Mouse (Mus musculus): Measurements from ENCODE around the gene Cysrt1. TPM values are rescaled to one million over a fixed set of nuclear protein-coding genes. Genes with fewer than 3 reads are reported as not detected.

Cysrt1 gene
- polyA plus RNA-seq, 1 experiment from 2014 or later, result not detected

GRCm38 (mm10) chr2:25278928-25279882 lies 37.0 kb upstream of the Cysrt1 start:
- Histone ChIP-seq H3K4me2 (no peak overlapping the region), H3K27ac (no peak overlapping the region), H3K9ac (no peak overlapping the region), H3K4me3 (replicated peaks) (no peak overlapping the region), H3K27me3 (no peaks in the 10 kb centered on the region), H3K9me3 (no peaks in the 10 kb centered on the region), H3K36me3 (replicated peaks) (peaks cover 96% of the 10 kb centered on the region), H3K4me1 (peaks cover under 1% of the 10 kb centered on the region; the same call in 1 of the 2 replicates)
- 0 out of 2 replicates have a peak, but pooled peaks have one; percentile 44 for ATAC-seq (ENCODE audit: low FRiP score)
- 58% methylated on average over 13 of the region's 13 CpGs for WGBS

DNA sequence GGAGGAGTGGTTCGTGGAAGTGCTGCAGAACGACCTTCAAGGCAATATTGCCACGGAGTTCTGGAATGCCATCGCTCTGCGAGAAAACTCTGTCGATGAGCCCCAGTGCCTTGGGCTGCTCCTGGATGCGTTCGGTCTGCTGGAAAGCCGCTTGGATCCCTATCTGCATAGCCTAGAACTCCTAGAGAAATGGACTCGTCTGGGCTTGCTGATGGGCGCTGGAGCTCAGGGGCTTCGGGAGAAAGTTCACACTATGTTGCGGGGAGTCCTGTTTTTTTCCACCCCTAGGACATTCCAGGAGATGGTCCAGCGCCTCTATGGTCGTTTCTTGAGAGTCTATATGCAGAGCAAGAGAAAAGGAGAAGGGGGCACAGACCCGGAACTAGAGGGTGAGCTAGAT lies 30.8 kb upstream of the Cysrt1 start:
- H3K4me2 ChIP-seq, result peak overlapping the region; percentile 93
- 39% methylated on average over 16 of the region's 16 CpGs for WGBS
- H3K4me1 ChIP-seq, result peaks cover 29% of the 10 kb centered on the region
- H3K27ac ChIP-seq, result no peak overlapping the region
- no peaks in the 10 kb centered on the region for H3K27me3 ChIP-seq
- H3K4me3 ChIP-seq (replicated peaks), result peak overlapping the region; percentile 73
- peaks cover 76% of the 10 kb centered on the region for H3K36me3 ChIP-seq (replicated peaks)
- ATAC-seq (ENCODE audit: low FRiP score), result no peak
- H3K9ac ChIP-seq, result peak overlapping the region; percentile 90
- H3K9me3 ChIP-seq, result no peaks in the 10 kb centered on the region

DNA sequence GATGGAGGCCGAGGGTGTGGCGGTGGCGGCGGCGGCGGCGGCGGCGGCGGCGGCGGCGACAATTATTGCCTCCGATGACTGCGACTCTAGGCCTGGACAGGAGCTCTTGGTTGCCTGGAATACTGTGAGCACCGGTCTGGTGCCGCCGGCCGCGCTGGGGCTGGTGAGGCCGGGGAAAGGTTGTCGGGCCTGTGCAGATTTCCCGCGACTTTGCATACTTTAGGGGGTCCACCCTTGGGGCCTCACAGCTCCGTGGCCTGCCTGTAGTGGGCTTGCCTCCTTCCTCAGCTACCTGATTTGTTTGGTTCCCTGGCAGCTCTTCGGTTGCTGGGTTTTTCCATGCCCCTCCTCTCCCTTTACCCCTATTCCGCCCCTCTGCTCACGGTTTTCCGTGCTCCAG lies 30.3 kb upstream of the Cysrt1 start:
- no peak overlapping the region for H3K27ac ChIP-seq
- no peaks in the 10 kb centered on the region for H3K9me3 ChIP-seq
- H3K36me3 ChIP-seq (replicated peaks), result peaks cover 76% of the 10 kb centered on the region
- H3K4me2 ChIP-seq, result peak overlapping the region; percentile 93
- WGBS, result 1% methylated on average over 29 of the region's 29 CpGs
- H3K27me3 ChIP-seq, result no peaks in the 10 kb centered on the region
- H3K9ac ChIP-seq, result peak overlapping the region; percentile 90
- peaks cover 30% of the 10 kb centered on the region for H3K4me1 ChIP-seq
- ATAC-seq (ENCODE audit: low FRiP score), result peak; percentile 68; the same call in 1 of the 2 replicates
- H3K4me3 ChIP-seq (replicated peaks), result peak overlapping the region; percentile 73

GRCm38 (mm10) chr2:25271827-25272511 lies 29.7 kb upstream of the Cysrt1 start, which contains the start of the genes Ssna1 and Anapc2:
TSS of gene Ssna1 (minus strand) at chr2:25272438.
TSS of gene Anapc2 (plus strand) at chr2:25272478.
- under 1% methylated on average over 52 of the region's 55 CpGs for WGBS
- ATAC-seq (ENCODE audit: low FRiP score), result peak; percentile 98
- H3K4me2 ChIP-seq, result peak within 1 kb of the TSS; percentile 93
- H3K27ac ChIP-seq, result peak within 1 kb of the TSS; percentile 80
- no peaks in the 10 kb centered on the region for H3K9me3 ChIP-seq
- H3K4me3 ChIP-seq (replicated peaks), result peak within 1 kb of the TSS; percentile 73
- peak within 1 kb of the TSS; percentile 90 for H3K9ac ChIP-seq
- no peaks in the 10 kb centered on the region for H3K27me3 ChIP-seq
- peaks cover 35% of the 10 kb centered on the region for H3K4me1 ChIP-seq
- peaks cover 70% of the 10 kb centered on the region for H3K36me3 ChIP-seq (replicated peaks)

DNA sequence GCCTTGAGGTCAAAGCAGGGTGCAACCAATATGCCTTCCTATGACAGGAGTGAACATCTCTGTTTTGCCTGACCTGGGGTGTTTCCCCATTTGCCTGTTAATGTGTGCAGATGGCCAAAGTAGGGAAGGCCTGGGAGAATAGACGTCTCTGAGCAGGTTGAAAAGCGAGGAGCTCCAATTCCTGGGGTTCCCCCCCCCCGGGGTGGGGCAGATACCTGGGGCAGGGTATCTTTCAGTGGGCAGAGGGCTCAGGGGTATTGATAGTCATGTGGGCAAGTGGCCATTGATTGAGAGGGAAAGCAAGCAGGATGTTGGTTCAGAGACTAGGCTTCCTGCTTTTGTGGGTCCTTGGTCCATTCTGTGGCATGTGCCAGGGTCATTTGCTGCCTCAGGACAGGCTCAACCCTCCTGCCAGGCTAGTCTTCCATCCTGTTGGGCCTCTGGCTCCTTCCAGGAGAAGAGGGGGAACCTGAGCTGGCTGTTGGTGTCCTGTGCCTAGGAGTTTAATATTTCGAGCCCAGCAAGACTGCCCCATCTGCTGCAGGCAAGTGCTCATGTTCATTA lies 25.6 kb upstream of the Cysrt1 start:
- peaks cover 23% of the 10 kb centered on the region for H3K27me3 ChIP-seq
- ATAC-seq (ENCODE audit: low FRiP score), result no peak
- H3K4me1 ChIP-seq, result peaks cover 59% of the 10 kb centered on the region
- no peaks in the 10 kb centered on the region for H3K9me3 ChIP-seq
- H3K4me3 ChIP-seq (replicated peaks), result no peak overlapping the region
- 80% methylated on average over 4 of the region's 4 CpGs for WGBS
- H3K4me2 ChIP-seq, result no peak overlapping the region
- no peak overlapping the region for H3K27ac ChIP-seq
- no peak overlapping the region for H3K9ac ChIP-seq
- peaks cover 34% of the 10 kb centered on the region for H3K36me3 ChIP-seq (replicated peaks)

DNA sequence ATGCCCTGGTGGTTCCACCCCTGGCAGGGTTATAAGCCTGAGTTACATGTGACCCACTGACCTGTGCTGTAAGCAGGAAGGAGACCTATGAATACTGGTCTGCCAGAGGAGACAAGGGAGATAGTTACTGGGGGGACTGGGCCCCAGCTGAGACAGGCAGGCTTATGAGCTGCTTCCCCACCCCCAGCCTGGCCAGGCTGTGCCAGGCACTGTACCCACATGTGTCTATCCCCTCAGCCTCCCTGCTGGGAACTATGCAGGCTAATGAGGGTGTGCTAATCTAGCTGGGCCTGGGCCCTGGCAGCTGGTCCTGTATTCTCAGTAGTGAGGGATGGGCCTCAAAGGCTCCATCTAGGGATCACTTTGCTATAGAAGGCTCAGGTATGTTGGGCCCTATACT lies 25.0 kb upstream of the Cysrt1 start:
- ATAC-seq (ENCODE audit: low FRiP score), result no peak
- peaks cover 24% of the 10 kb centered on the region for H3K27me3 ChIP-seq
- peaks cover 34% of the 10 kb centered on the region for H3K36me3 ChIP-seq (replicated peaks)
- H3K4me2 ChIP-seq, result no peak overlapping the region
- no peak overlapping the region for H3K9ac ChIP-seq
- H3K9me3 ChIP-seq, result no peaks in the 10 kb centered on the region
- H3K4me3 ChIP-seq (replicated peaks), result no peak overlapping the region
- 0 out of 2 replicates have a peak overlapping the region, but pooled peaks have one; percentile 19 for H3K27ac ChIP-seq
- H3K4me1 ChIP-seq, result peaks cover 59% of the 10 kb centered on the region

- H3K4me1 ChIP-seq, result peaks cover 62% of the 10 kb centered on the region
These were observed 24.5 kb upstream of the Cysrt1 start for GRCm38 (mm10) chr2:25266720-25267119.

GRCm38 (mm10) chr2:25265897-25266656 lies 23.8 kb upstream of the Cysrt1 start:
- WGBS, result 75% methylated on average over 6 of the region's 6 CpGs
- ATAC-seq (ENCODE audit: low FRiP score), result no peak
- Histone ChIP-seq H3K4me1 (peaks cover 56% of the 10 kb centered on the region), H3K9me3 (no peaks in the 10 kb centered on the region), H3K27ac (no peak overlapping the region), H3K4me2 (peak overlapping the region; percentile 13; the same call in 1 of the 2 replicates), H3K36me3 (replicated peaks) (peaks cover 33% of the 10 kb centered on the region), H3K27me3 (peaks cover 24% of the 10 kb centered on the region), H3K4me3 (replicated peaks) (no peak overlapping the region), H3K9ac (0 out of 2 replicates have a peak overlapping the region, but pooled peaks have one; percentile 25)

More at GRCm38 (mm10) chr2:25266720-25267119, 24.5 kb upstream of the Cysrt1 start:
- Histone ChIP-seq H3K27me3 (peaks cover 24% of the 10 kb centered on the region), H3K36me3 (replicated peaks) (peaks cover 34% of the 10 kb centered on the region), H3K4me2 (0 out of 2 replicates have a peak overlapping the region, but pooled peaks have one; percentile 13), H3K9me3 (no peaks in the 10 kb centered on the region), H3K9ac (no peak overlapping the region), H3K27ac (0 out of 2 replicates have a peak overlapping the region, but pooled peaks have one; percentile 19), H3K4me3 (replicated peaks) (no peak overlapping the region)
- WGBS, result 64% methylated on average over 2 of the region's 2 CpGs
- ATAC-seq (ENCODE audit: low FRiP score), result no peak

DNA sequence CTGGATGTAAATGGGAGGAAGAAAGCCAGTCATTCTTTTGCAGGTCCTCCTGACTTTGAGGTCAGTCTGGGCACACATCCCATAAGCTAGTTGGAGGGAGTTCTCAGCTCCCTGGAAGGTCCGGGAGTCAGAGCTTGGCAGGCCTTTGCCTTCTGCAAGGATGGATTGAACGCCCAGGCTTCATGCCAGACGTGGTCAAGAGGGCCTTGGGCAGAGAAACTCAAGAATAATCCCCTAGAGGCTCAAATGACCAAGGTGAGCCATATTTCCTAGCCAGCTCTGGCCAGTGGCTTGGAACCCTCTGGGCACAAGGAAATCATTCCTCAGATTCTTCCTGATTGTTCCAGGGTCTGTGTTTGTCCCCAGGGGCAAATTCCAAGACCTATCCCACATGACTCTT lies 22.6 kb upstream of the Cysrt1 start:
- H3K9me3 ChIP-seq, result no peaks in the 10 kb centered on the region
- no peak overlapping the region; the same call in 1 of the 2 replicates for H3K4me2 ChIP-seq
- H3K36me3 ChIP-seq (replicated peaks), result peaks cover 21% of the 10 kb centered on the region
- no peak overlapping the region for H3K4me3 ChIP-seq (replicated peaks)
- peaks cover 49% of the 10 kb centered on the region for H3K4me1 ChIP-seq
- H3K9ac ChIP-seq, result no peak overlapping the region
- no peak overlapping the region for H3K27ac ChIP-seq
- 81% methylated on average over 3 of the region's 3 CpGs for WGBS
- ATAC-seq (ENCODE audit: low FRiP score), result no peak
- peaks cover 24% of the 10 kb centered on the region for H3K27me3 ChIP-seq

DNA sequence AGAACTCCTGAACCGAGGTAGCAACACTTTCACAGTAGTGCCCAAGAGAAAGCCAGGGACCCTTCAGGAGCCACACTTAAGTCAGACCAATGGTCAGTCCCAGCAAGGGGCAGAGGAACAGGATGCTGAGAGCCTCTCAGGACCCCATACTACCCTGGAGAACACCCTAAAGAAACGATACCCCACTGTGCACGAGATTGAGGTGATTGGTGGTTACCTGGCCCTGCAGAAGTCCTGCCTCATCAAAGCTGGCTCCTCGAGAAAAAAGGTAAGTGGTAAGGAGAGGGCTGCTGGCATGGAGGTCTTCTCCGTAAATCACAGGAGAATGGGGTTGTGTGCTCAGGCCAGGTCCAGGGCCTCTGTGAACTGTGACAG lies 22.0 kb upstream of the Cysrt1 start:
- peak overlapping the region; percentile 79; the same call in 1 of the 2 replicates for H3K4me3 ChIP-seq (replicated peaks)
- H3K4me2 ChIP-seq, result peak overlapping the region; percentile 99; the same call in 1 of the 2 replicates
- H3K4me1 ChIP-seq, result peaks cover 49% of the 10 kb centered on the region
- H3K9ac ChIP-seq, result no peak overlapping the region
- H3K27ac ChIP-seq, result no peak overlapping the region
- peaks cover 24% of the 10 kb centered on the region for H3K27me3 ChIP-seq
- WGBS, result 84% methylated on average over 5 of the region's 5 CpGs
- no peaks in the 10 kb centered on the region for H3K9me3 ChIP-seq
- ATAC-seq (ENCODE audit: low FRiP score), result no peak
- H3K36me3 ChIP-seq (replicated peaks), result peaks cover 15% of the 10 kb centered on the region

GRCm38 (mm10) chr2:25263623-25264285 lies 21.5 kb upstream of the Cysrt1 start:
- H3K27ac ChIP-seq, result no peak overlapping the region
- 21% methylated on average over 12 of the region's 12 CpGs for WGBS

More at GRCm38 (mm10) chr2:25263623-25264285, 21.5 kb upstream of the Cysrt1 start:
- peak overlapping the region; percentile 99 for H3K4me2 ChIP-seq
- peaks cover 49% of the 10 kb centered on the region for H3K4me1 ChIP-seq
- H3K9ac ChIP-seq, result peak overlapping the region; percentile 68
- no peaks in the 10 kb centered on the region for H3K9me3 ChIP-seq
- peak overlapping the region; percentile 79 for H3K4me3 ChIP-seq (replicated peaks)
- no peak for ATAC-seq (ENCODE audit: low FRiP score)
- H3K36me3 ChIP-seq (replicated peaks), result peaks cover 10% of the 10 kb centered on the region
- H3K27me3 ChIP-seq, result peaks cover 24% of the 10 kb centered on the region
